Mouse (Mus musculus) natural killer cell, adult 2 months (primary cell): ENCODE measurements around the gene Gm45808.
A peak's percentile ranks its signal among the peaks of the same experiment; 100 is the strongest.
"Not testable (repeated sequence)": the region's sequence is repeated elsewhere in the genome, so short reads cannot be mapped to it uniquely, and the experiment has no call there.

Experiments
- DNase-seq, 2 experiments: peaks; one replicate each; pipeline ENCODE4 v3.0.0; 2022; ENCODE audit warnings: low spot score in 2 of 2

Gm45808 gene

DNA sequence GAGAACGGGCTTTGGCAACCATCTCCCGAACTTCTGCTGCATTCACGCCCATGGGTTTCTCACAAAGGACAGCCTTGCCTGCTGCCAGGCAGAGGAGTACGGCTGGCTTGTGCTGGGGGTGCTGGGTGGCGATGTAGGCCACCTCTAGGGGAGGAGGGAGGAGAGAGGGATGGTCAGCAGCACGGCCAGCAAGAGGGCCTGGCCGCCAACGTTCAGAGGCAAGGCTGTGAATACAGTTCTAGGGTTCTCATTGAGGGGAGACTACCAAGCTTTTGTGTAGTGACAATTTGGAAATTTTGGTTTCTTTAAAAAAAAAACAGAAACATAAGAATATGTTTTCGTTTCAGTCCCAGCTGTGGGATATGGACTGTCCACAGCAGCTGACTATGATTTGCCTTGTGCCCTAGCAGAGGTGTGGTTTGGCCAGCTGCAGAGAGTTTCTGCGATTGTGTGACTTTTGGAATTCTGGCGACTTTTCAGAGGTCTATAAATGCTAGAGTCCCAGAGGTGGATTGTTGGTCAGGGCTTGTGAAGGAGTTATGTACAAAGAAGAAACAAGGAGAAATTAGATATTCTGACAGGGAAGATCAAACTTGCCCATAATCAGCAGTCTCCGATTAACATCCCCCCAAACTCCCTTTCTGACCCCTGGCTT lies at the start of gene Gm45808:
TSS of gene Gm45808 (minus strand) at position 51 of the 655 bp plus-strand sequence.
- no peak for DNase-seq

DNA sequence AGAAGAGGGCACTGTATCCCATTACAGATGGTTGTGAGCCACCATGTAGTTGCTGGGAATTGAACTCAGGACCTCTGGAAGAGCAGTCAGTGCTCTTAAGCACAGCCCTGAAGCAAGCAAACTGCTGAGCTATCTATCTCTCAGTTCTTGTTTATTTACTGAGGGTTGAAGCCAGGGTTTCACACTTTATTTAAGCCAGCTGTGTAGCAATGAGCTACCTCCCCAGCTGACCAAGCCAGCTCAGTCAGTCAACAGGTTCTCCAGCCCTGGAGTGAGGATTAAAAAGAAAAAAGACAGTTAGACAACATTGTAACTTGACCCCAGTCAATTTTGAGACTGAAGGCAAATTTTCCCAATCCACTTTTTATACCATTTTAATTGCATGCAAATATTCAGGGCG lies 49.1 kb upstream of the Gm45808 start:
- no peak for DNase-seq

DNA sequence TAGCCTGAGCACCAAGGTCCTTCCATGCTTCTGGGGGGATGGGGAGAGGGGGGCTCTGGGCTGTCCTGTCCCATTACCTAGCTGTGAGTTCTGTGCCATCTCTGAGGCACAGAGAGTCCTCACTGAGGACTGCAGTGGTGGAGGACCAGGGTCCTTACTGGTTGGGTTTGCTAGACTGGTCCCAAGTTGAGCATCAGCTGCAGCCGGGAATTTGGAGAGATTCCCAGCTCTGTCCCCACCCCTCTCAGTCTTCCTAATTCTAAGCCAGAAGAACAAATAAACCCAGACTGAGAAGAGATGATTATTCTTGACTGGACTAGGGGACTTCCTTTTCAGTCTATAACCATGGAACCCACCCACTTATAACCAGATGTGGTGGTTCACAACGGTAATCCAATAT lies 44.0 kb upstream of the Gm45808 start:
- no peak for DNase-seq

DNA sequence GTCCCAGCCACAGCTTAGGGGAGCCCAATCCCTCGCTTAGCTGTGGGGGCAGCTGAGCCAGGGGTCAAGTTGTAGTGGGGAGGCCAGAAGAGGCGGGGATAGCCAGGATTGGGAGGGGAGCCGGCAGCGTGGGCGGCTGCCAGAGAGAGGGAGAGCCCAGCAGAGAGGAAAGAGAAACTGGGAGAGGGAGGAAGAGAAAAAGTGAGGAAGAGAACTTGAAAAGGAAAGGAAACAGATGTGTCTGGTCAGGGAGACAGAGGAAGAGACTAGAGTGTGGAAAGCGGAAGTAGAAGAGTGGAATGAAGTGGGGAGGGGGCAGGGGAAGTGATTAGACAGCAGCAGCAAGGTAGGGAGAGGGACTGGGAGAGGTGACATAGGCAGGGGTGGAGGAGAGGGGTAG lies 42.9 kb upstream of the Gm45808 start:
- DNase-seq = no peak

- not testable (repeated sequence) for DNase-seq
Observed at GRCm38 (mm10) chr7:45527169-45527568, 40.6 kb upstream of the Gm45808 start.

DNA sequence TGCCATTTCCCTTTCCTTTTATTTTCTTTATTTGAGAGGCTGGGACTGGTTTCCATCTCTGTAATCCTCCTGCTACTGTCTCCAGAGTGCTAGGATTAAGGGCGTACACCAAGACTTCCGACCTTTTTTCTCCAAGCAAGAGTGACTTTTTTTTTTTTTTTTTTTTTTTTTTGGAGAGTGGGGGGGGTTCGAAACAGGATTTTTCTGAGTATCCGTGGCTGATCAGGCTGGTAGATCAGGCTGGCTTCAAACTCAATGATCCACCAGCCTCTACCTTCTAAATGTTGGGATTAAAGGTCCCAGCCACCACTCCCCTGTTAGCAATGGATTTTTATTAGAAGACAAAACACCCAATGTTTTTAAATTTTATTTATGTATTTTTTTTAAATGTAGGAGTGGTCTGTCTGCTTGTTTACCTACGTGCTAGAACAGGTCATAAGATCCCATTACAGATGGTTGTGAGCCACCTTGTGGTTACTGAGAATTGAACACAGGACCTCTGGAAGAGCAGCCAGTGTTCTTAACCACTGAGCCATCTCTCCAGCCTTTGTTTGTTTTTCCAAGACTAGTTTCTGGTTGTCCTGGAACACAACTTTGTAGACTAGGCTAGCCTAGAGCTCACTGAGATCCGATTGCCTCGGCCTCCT lies 40.0 kb upstream of the Gm45808 start:
- DNase-seq = peak; percentile 35 to 50

GRCm38 (mm10) chr7:45525809-45526473 lies 39.3 kb upstream of the Gm45808 start, which contains the start of the genes Ppp1r15a and Plekha4:
Gene Ppp1r15a, minus strand, starts transcription at chr7:45526268.
Gene Plekha4, plus strand, starts transcription at chr7:45526330.
- DNase-seq = peak; percentile 97 to 98

DNA sequence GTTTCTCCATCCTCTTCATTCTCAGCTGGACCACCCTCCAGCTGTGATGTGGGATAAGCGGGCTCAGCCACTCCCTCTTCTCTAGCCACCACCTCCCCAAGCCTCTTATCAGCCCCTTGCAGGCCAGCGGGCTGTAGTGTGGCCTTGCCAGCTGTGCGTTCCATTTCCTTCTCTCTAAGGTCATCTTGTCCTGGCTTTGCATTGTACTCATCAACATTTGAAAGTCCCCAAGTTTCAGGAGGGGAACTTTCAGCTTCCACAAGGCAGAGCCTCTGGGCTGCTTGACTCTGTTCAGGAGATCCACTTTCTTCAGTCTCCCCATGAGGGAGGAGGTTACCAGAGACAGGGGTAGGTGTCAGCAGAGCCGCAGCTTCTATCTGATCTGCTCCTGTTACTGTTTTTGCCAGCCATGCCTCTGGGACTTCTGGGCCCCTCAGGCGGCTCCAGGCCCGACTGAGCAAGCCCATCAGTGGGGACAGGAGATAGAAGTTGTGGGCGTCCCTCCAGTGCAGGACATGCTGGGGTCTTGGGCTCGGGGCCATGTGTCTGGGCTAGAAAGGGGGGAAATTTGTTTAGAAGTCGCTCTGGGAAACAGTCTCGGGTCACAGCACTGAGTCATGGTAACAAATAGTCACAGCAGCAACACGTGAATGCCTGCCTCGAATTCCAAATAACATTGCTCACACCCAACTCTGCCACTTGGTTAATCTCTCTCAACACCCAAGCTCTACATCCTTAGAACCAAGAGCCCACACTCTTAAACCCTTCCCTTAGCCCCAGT lies 38.4 kb upstream of the Gm45808 start:
- peak in 1 of 2 experiments; percentile 24 for DNase-seq

GRCm38 (mm10) chr7:45523678-45524170 lies 37.1 kb upstream of the Gm45808 start:
- DNase-seq = no peak

DNA sequence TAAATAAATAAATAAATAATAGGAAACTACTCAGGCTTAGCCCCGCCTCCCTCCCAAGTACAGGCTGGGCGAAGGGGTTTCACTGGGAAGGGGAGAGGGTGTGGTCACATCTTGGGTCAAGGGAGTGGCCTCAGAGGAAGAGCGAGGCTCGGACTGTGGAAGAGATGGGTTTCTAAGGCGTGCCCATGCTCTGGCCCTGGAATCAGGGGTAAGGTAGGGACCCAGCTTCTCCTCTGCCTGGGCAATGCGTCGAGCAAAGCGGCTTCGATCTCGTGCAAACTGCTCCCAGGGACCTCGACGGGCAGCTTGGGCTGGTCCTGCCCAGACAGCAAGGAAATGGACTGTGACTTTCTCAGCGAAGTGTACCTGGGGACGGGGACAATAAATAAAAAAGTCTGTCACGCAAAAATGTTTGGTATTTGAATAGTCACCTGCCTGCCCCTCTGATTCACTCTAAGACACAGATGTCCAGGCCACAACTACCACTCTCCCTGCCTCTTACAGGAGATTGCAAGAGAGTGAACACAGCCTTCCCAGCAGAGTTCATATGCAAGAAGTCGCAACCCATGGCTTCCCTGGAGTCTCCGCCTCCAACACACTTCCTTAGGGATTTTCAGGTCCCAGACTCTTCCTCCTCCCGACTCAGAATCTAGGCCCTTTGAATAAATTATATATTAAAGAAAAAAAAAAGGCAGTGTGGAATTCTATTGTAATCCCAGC lies 36.5 kb upstream of the Gm45808 start:
- no peak for DNase-seq

GRCm38 (mm10) chr7:45522194-45522752 lies 35.7 kb upstream of the Gm45808 start:
- no peak for DNase-seq

DNA sequence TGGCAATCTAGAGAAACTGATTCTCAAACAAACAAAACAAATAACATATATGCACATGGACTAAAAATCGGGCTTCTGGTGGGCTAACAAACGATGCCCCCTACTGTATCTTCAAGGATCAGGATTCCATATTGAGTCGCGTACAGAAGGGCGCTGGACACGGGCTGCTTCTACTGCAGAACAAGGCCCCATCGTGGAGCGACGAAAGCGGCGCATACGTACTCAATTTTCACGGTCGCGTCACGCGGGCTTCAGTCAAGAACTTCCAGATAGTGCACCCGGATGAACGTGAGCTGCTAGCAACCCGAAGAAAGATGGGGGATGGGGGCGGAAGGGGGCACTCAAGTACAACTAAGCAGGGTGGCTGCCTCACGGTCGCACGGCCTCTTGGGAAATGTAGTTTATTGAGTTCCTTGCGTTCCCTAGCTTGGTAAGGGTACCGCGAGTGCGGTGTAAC lies 35.1 kb upstream of the Gm45808 start:
- peak; percentile 90 to 93 for DNase-seq

GRCm38 (mm10) chr7:45520605-45521004 lies 34.0 kb upstream of the Gm45808 start:
- DNase-seq = no peak

- no peak for DNase-seq
Observed at GRCm38 (mm10) chr7:45519345-45520120, 32.9 kb upstream of the Gm45808 start.

DNA sequence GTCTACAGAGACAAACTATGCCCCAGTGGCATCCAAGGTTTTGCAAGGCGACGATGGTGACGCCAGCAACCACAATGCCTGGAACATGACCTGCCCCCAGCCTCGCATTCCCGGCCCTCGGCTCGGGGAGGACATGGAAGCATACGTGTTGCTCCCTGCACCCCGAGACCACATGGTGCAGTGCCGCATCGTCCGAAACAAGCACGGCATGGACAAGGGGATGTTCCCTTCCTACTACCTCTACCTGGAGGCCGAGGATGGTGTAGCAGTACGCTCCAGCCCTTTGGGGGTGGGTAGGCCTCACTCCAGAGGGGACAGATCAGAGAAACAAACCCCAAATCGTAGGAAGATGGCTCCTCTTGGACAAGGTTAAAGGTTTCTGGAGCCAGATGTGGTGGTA lies 32.0 kb upstream of the Gm45808 start:
- DNase-seq = no peak

DNA sequence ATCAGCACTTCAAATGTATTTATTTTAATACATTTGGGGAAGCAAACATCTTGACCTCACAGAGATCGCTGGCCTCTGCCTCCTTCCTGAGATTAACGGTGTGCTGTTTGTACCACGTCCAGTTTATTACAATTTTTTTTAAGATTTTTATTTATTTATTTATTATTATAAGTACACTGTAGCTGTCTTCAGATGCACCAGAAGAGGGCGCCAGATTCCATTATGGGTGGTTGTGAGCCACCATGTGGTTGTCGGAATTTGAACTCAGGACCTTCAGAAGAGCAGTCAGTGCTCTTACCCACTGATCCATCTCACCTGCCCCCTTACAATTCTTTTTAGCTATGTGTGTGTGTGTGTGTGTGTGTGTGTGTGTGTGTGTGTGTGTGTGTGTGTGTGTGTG lies 30.2 kb upstream of the Gm45808 start:
- not testable (repeated sequence) for DNase-seq

GRCm38 (mm10) chr7:45515436-45515835 lies 28.8 kb upstream of the Gm45808 start:
- DNase-seq = no peak

DNA sequence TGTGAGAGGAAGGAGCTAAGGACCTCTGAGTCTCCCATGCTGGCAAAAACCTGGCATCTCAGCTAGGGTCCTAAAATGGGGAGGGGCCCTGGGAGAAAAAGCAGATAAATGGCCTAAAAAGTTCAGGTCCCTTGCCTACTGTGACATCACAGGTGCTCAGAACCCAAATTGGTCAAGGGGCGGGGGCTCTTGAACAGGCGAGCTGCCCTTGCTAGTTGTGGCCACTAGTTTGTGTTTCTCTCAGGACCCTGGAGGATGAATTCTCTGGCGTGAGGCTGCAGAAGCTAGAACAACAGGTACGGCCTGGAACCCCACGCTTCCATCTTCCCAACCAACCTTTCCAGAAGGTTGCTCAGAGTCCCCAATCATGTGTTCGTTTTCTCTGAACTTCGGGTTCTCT lies 27.8 kb upstream of the Gm45808 start:
- DNase-seq = no peak

- DNase-seq = peak; percentile 89 to 91
Observed at GRCm38 (mm10) chr7:45509912-45510787, 23.5 kb upstream of the Gm45808 start, which contains the start of gene Nucb1. Gene Nucb1, minus strand, starts transcription at chr7:45510406.
